Mouse (Mus musculus): Measurements from ENCODE around the gene Ring1. TPM values are rescaled to one million over a fixed set of nuclear protein-coding genes. Genes with fewer than 3 reads are reported as not detected.

Ring1 gene
- polyA plus RNA-seq (2011; ENCODE audit: insufficient read depth, insufficient read length, low read depth, missing spikeins), result 8.1 and 11.4 TPM in 2 replicates

- H3K9me3 ChIP-seq (replicated peaks; ENCODE audit: control insufficient read depth, insufficient read depth, low read length, poor library complexity, severe bottlenecking), result peaks cover 12% of the 10 kb centered on the region
- peaks cover 8% of the 10 kb centered on the region for H3K4me1 ChIP-seq (ENCODE audit: control insufficient read depth, insufficient read depth, low read length)
- peaks cover 11% of the 10 kb centered on the region for H3K36me3 ChIP-seq (ENCODE audit: control insufficient read depth, insufficient read depth, low read length, poor library complexity, severe bottlenecking)
- H3K27ac ChIP-seq (ENCODE audit: insufficient read depth, low read length), result no peak within 1 kb of the TSS
- H3K27me3 ChIP-seq (ENCODE audit: control insufficient read depth, insufficient read depth, low read length, poor library complexity, severe bottlenecking), result no peaks in the 10 kb centered on the region
- peak within 1 kb of the TSS; percentile 74 for H3K4me3 ChIP-seq (ENCODE audit: low read depth, low read length)
- peak within 1 kb of the TSS; percentile 92 for H3K9ac ChIP-seq (ENCODE audit: low read depth, poor library complexity, severe bottlenecking)
- TF ChIP-seq EP300 (IDR thresholded peaks at IDR 0.05; ENCODE audit: insufficient read depth, low read depth, low read length) (no peak), POLR2A (IDR thresholded peaks at IDR 0.05; ENCODE audit: insufficient read depth, low read length) (peak; percentile 9)
Measured at GRCm38 (mm10) chr17:34024317-34024821, at the start of gene Ring1. TSS of gene Ring1 (minus strand) at chr17:34024680.

DNA sequence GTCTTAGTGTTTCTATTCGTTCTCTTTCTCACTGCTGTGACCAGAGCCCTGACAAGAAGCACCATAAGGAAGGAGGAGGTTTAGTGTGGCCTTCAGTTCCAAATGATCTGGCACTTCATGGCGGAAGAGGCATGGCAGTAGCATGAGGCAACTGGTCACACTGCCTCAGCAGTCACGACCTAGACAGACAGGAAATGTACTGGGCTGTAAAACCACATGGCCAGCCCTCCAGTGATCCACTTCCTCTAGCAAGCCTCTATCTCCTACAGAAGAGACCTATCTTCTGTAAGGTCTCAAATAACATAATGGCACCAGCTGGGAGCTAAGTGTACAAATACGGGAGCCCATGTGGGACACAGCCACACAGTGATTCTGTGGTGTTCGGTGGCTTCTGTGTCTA lies 47.6 kb upstream of the Ring1 start:
- no peaks in the 10 kb centered on the region for H3K4me1 ChIP-seq (ENCODE audit: control insufficient read depth, insufficient read depth, low read length)
- no peak overlapping the region for H3K27ac ChIP-seq (ENCODE audit: insufficient read depth, low read length)
- H3K4me3 ChIP-seq (ENCODE audit: low read depth, low read length), result no peak overlapping the region
- no peaks in the 10 kb centered on the region for H3K9me3 ChIP-seq (replicated peaks; ENCODE audit: control insufficient read depth, insufficient read depth, low read length, poor library complexity, severe bottlenecking)
- TF ChIP-seq POLR2A (IDR thresholded peaks at IDR 0.05; ENCODE audit: insufficient read depth, low read length) (no peak), EP300 (IDR thresholded peaks at IDR 0.05; ENCODE audit: insufficient read depth, low read depth, low read length) (no peak), CTCF (IDR thresholded peaks at IDR 0.05; ENCODE audit: low read depth, low read length) (no peak)
- no peaks in the 10 kb centered on the region for H3K27me3 ChIP-seq (ENCODE audit: control insufficient read depth, insufficient read depth, low read length, poor library complexity, severe bottlenecking)
- no peaks in the 10 kb centered on the region for H3K36me3 ChIP-seq (ENCODE audit: control insufficient read depth, insufficient read depth, low read length, poor library complexity, severe bottlenecking)
- H3K9ac ChIP-seq (ENCODE audit: low read depth, poor library complexity, severe bottlenecking), result no peak overlapping the region

GRCm38 (mm10) chr17:34068864-34069263 lies 44.4 kb upstream of the Ring1 start:
- no peaks in the 10 kb centered on the region for H3K4me1 ChIP-seq (ENCODE audit: control insufficient read depth, insufficient read depth, low read length)
- H3K9me3 ChIP-seq (replicated peaks; ENCODE audit: control insufficient read depth, insufficient read depth, low read length, poor library complexity, severe bottlenecking), result no peaks in the 10 kb centered on the region
- no peaks in the 10 kb centered on the region for H3K27me3 ChIP-seq (ENCODE audit: control insufficient read depth, insufficient read depth, low read length, poor library complexity, severe bottlenecking)
- no peak overlapping the region for H3K4me3 ChIP-seq (ENCODE audit: low read depth, low read length)
- H3K27ac ChIP-seq (ENCODE audit: insufficient read depth, low read length), result no peak overlapping the region
- H3K36me3 ChIP-seq (ENCODE audit: control insufficient read depth, insufficient read depth, low read length, poor library complexity, severe bottlenecking), result no peaks in the 10 kb centered on the region
- H3K9ac ChIP-seq (ENCODE audit: low read depth, poor library complexity, severe bottlenecking), result no peak overlapping the region
- no peak for TF ChIP-seq CTCF (IDR thresholded peaks at IDR 0.05; ENCODE audit: low read depth, low read length)
- no peak for TF ChIP-seq EP300 (IDR thresholded peaks at IDR 0.05; ENCODE audit: insufficient read depth, low read depth, low read length)
- no peak for TF ChIP-seq POLR2A (IDR thresholded peaks at IDR 0.05; ENCODE audit: insufficient read depth, low read length)

GRCm38 (mm10) chr17:34057224-34057623 lies 32.7 kb upstream of the Ring1 start:
- no peak overlapping the region for H3K4me3 ChIP-seq (ENCODE audit: low read depth, low read length)
- no peaks in the 10 kb centered on the region for H3K4me1 ChIP-seq (ENCODE audit: control insufficient read depth, insufficient read depth, low read length)
- no peaks in the 10 kb centered on the region for H3K36me3 ChIP-seq (ENCODE audit: control insufficient read depth, insufficient read depth, low read length, poor library complexity, severe bottlenecking)
- H3K27ac ChIP-seq (ENCODE audit: insufficient read depth, low read length), result no peak overlapping the region
- TF ChIP-seq CTCF (IDR thresholded peaks at IDR 0.05; ENCODE audit: low read depth, low read length) (no peak), EP300 (IDR thresholded peaks at IDR 0.05; ENCODE audit: insufficient read depth, low read depth, low read length) (no peak), POLR2A (IDR thresholded peaks at IDR 0.05; ENCODE audit: insufficient read depth, low read length) (no peak)
- H3K9ac ChIP-seq (ENCODE audit: low read depth, poor library complexity, severe bottlenecking), result no peak overlapping the region
- H3K9me3 ChIP-seq (replicated peaks; ENCODE audit: control insufficient read depth, insufficient read depth, low read length, poor library complexity, severe bottlenecking), result no peaks in the 10 kb centered on the region
- H3K27me3 ChIP-seq (ENCODE audit: control insufficient read depth, insufficient read depth, low read length, poor library complexity, severe bottlenecking), result no peaks in the 10 kb centered on the region

DNA sequence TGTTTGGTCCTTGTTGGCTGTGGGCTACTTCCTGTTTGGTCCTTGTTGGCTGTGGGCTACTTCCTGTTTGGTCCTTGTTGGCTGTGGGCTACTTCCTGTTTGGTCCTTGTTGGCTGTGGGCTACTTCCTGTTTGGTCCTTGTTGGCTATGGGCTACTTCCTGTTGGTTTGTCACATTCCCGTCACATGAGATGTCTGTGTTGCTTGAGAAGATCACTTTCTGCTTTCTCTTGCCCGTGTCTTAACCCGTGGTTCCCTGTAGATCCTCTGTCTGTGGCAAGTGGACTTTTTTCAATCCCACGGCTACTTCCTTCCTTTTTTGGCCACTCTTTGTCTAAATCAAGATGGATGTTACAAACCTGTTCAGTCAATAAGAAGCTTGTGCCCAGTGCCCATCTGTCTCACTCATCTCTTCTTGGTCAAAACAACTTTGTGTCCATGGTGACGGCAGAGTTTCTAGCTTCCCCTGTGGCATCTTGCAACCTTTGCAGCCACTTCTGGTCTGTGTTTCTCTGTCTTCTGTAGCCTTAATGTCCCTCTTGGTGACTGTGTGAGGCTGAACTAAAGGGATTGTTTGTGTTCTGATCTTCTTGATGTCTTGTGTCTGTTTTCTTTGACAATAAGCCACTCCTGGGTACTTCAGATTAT lies 23.0 kb upstream of the Ring1 start:
- no peak overlapping the region for H3K9ac ChIP-seq (ENCODE audit: low read depth, poor library complexity, severe bottlenecking)
- no peaks in the 10 kb centered on the region; the same call in 1 of the 2 replicates for H3K9me3 ChIP-seq (replicated peaks; ENCODE audit: control insufficient read depth, insufficient read depth, low read length, poor library complexity, severe bottlenecking)
- no peak overlapping the region for H3K4me3 ChIP-seq (ENCODE audit: low read depth, low read length)
- no peak overlapping the region for H3K27ac ChIP-seq (ENCODE audit: insufficient read depth, low read length)
- no peaks in the 10 kb centered on the region for H3K27me3 ChIP-seq (ENCODE audit: control insufficient read depth, insufficient read depth, low read length, poor library complexity, severe bottlenecking)
- no peak for TF ChIP-seq POLR2A (IDR thresholded peaks at IDR 0.05; ENCODE audit: insufficient read depth, low read length)
- no peak for TF ChIP-seq EP300 (IDR thresholded peaks at IDR 0.05; ENCODE audit: insufficient read depth, low read depth, low read length)
- no peak for TF ChIP-seq CTCF (IDR thresholded peaks at IDR 0.05; ENCODE audit: low read depth, low read length)
- H3K36me3 ChIP-seq (ENCODE audit: control insufficient read depth, insufficient read depth, low read length, poor library complexity, severe bottlenecking), result no peaks in the 10 kb centered on the region
- no peaks in the 10 kb centered on the region for H3K4me1 ChIP-seq (ENCODE audit: control insufficient read depth, insufficient read depth, low read length)

DNA sequence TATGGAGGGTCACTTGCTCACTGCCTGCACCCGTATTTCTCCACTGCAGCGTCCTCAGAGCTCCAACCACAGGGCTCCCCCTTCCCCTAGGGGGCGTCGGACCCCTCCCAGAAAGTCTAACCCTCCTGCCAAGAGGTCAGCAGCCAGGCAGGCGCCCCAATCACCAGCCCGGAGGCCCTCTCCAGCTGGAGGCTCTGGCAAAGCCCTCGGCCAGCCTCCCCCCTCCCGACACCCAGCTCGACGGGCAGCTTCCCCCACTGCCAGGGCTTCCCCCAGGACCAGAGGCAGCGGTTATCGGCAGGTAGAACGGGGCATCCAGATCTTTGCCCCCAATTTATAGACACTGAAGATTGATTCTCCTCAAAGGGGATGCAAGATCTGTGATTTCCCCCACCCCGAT lies 21.5 kb upstream of the Ring1 start:
- Histone ChIP-seq H3K4me3 (ENCODE audit: low read depth, low read length) (no peak overlapping the region), H3K36me3 (ENCODE audit: control insufficient read depth, insufficient read depth, low read length, poor library complexity, severe bottlenecking) (no peaks in the 10 kb centered on the region), H3K27ac (ENCODE audit: insufficient read depth, low read length) (no peak overlapping the region), H3K9ac (ENCODE audit: low read depth, poor library complexity, severe bottlenecking) (no peak overlapping the region), H3K27me3 (ENCODE audit: control insufficient read depth, insufficient read depth, low read length, poor library complexity, severe bottlenecking) (no peaks in the 10 kb centered on the region), H3K9me3 (replicated peaks; ENCODE audit: control insufficient read depth, insufficient read depth, low read length, poor library complexity, severe bottlenecking) (no peaks in the 10 kb centered on the region; the same call in 1 of the 2 replicates), H3K4me1 (ENCODE audit: control insufficient read depth, insufficient read depth, low read length) (no peaks in the 10 kb centered on the region)
- TF ChIP-seq CTCF (IDR thresholded peaks at IDR 0.05; ENCODE audit: low read depth, low read length), result no peak
